Mouse (Mus musculus): ENCODE data around the gene Tas2r113. TPM values are rescaled to one million over a fixed set of nuclear protein-coding genes. Genes with fewer than 3 reads are reported as not detected.
"Not testable (repeated sequence)": the region's sequence is repeated elsewhere in the genome, so short reads cannot be mapped to it uniquely, and the experiment has no call there.

The Tas2r113 gene
- total RNA-seq (2021): not detected in 2 replicates
- long read RNA-seq: 0 reads

- no peak for DNase-seq
Measured at GRCm38 (mm10) chr6:132892711-132893110, at the start of gene Tas2r113. Gene Tas2r113, plus strand, starts transcription at chr6:132893011.

GRCm38 (mm10) chr6:132846842-132847241 lies 46.0 kb upstream of the Tas2r113 start, which contains the start of gene Tas2r123:
Gene Tas2r123, plus strand, starts transcription at chr6:132847142.
- no peak for DNase-seq

GRCm38 (mm10) chr6:132855138-132855537 lies 37.7 kb upstream of the Tas2r113 start, which contains the start of gene Tas2r116:
Gene Tas2r116, plus strand, starts transcription at chr6:132855438.
- DNase-seq: no peak

- DNase-seq: no peak
Measured at GRCm38 (mm10) chr6:132867708-132868107, 25.1 kb upstream of the Tas2r113 start, which contains the start of gene Tas2r110. Gene Tas2r110, plus strand, starts transcription at chr6:132868008.

GRCm38 (mm10) chr6:132909351-132909750 lies 16.5 kb downstream of the Tas2r113 start, which contains the start of gene Tas2r125:
Gene Tas2r125, plus strand, starts transcription at chr6:132909651.
- DNase-seq: no peak

GRCm38 (mm10) chr6:132941376-132941775 lies 48.6 kb downstream of the Tas2r113 start:
- DNase-seq: not testable (repeated sequence)

Other genes starting within 250 kb of the Tas2r113 start
- gene A630073D07Rik, start 241.5 kb upstream of the Tas2r113 start, total RNA-seq (2021): not detected in 2 replicates
- not detected in 2 replicates for gene Tas2r120, start 236.1 kb upstream of the Tas2r113 start, total RNA-seq (2021)
- not detected in 2 replicates for gene Tas2r121, start 192.0 kb upstream of the Tas2r113 start, total RNA-seq (2021)
- gene Tas2r122, start 181.1 kb upstream of the Tas2r113 start, total RNA-seq (2021): not detected in 2 replicates
- gene Tas2r115, start 155.0 kb upstream of the Tas2r113 start, total RNA-seq (2021): not detected in 2 replicates
- gene Tas2r124, start 138.3 kb upstream of the Tas2r113 start, total RNA-seq (2021): not detected in 2 replicates
- gene Tas2r102, start 130.9 kb upstream of the Tas2r113 start, total RNA-seq (2021): not detected in 2 replicates
- gene Tas2r136, start 114.8 kb upstream of the Tas2r113 start, total RNA-seq (2021): not detected in 2 replicates
- not detected in 2 replicates for gene Tas2r117, start 90.2 kb upstream of the Tas2r113 start, total RNA-seq (2021)
- not detected in 2 replicates for gene Tas2r123, start 45.9 kb upstream of the Tas2r113 start, total RNA-seq (2021)
- not detected in 2 replicates for gene Tas2r116, start 37.6 kb upstream of the Tas2r113 start, total RNA-seq (2021)
- not detected in 2 replicates for gene Tas2r110, start 25.0 kb upstream of the Tas2r113 start, total RNA-seq (2021)
- gene Tas2r125, start 16.6 kb downstream of the Tas2r113 start, total RNA-seq (2021): not detected in 2 replicates
- gene Tas2r129, start 58.1 kb downstream of the Tas2r113 start, total RNA-seq (2021): not detected in 2 replicates
- gene Tas2r131, start 64.9 kb downstream of the Tas2r113 start, total RNA-seq (2021): not detected in 2 replicates
- not detected in 2 replicates for gene Tas2r109, start 88.0 kb downstream of the Tas2r113 start, total RNA-seq (2021)
- not detected in 2 replicates for gene Tas2r103, start 144.1 kb downstream of the Tas2r113 start, total RNA-seq (2021)
- gene Tas2r140, start 162.8 kb downstream of the Tas2r113 start, total RNA-seq (2021): not detected in 2 replicates
- gene Smim10l1, start 211.9 kb downstream of the Tas2r113 start, total RNA-seq (2021): 96.7 and 115 TPM in 2 replicates